In genomic region chr12:53328257-53328736, GRCm38 (mm10) we compare ENCODE assay signal across 8 mouse cellular contexts.
DNase-seq lines count a peak whose midpoint lies in the region; ATAC-seq and TF ChIP-seq lines count a peak whose summit lies in the region.

No protein-coding gene starts in this region.

- no peak for ATAC-seq in liver, postnatal 0 days
- ATAC-seq in activated CD4-positive, CD25-positive, alpha-beta regulatory T cell, adult 4 months = no peak

- intact Hi-C loops in heart, postnatal 36 days (cut with DNase I) = no loop called here

- no peak for TF ChIP-seq CTCF in liver, postnatal 0 days (IDR thresholded peaks at IDR 0.05; ENCODE audit: low read depth)

- TF ChIP-seq EP300 in liver, postnatal 0 days (IDR thresholded peaks at IDR 0.05; ENCODE audit: low read depth) = no peak

- H3K27ac ChIP-seq in liver, postnatal 0 days (ENCODE audit: low read depth) = no peak overlapping the region

- no peak overlapping the region for H3K9ac ChIP-seq in liver, postnatal 0 days (replicated peaks)

- H3K4me2 ChIP-seq in liver, postnatal 0 days (ENCODE audit: low read depth, low read length) = no peak overlapping the region

- H3K4me1 ChIP-seq in liver, postnatal 0 days (ENCODE audit: insufficient read depth) = no peaks in the 10 kb centered on the region

- peak; percentile 6 for DNase-seq in adrenal gland, adult 2 months
- DNase-seq in adrenal gland, adult 18-20 months (ENCODE audit: low spot score in 2 of 2) = no peak
- DNase-seq in liver = peak; percentile 18
- no peak for DNase-seq in liver, postnatal 0 days
- peak; percentile 17 to 31 for DNase-seq in heart, postnatal 36 days
- DNase-seq in lung, postnatal 36 days = peak; percentile 2
- no peak for DNase-seq in thymus, postnatal 36 days

- no peaks in the 10 kb centered on the region for H3K36me3 ChIP-seq in liver, postnatal 0 days (replicated peaks; ENCODE audit: insufficient read depth, low read length)

- WGBS in liver, postnatal 0 days (ENCODE audit: insufficient replicate concordance) = 29% methylated on average over 5 of the region's 5 CpGs

- H3K9me3 ChIP-seq in liver, postnatal 0 days (ENCODE audit: low read length) = no peaks in the 10 kb centered on the region

- H3K27me3 ChIP-seq in liver, postnatal 0 days (ENCODE audit: insufficient read depth, low read length) = no peaks in the 10 kb centered on the region

- H3K4me3 ChIP-seq in liver, postnatal 0 days (ENCODE audit: low read depth, low read length) = no peak overlapping the region

Comparison
In these comparisons a context has a peak if more than half of its experiments do, and no peak if none do; other contexts are left out.
1. DNase-seq: peak in adrenal gland, adult 2 months (single experiment), liver (single experiment), heart, postnatal 36 days (2 of 2) and lung, postnatal 36 days (single experiment); none in adrenal gland, adult 18-20 months (0 of 2), liver, postnatal 0 days (single experiment) and thymus, postnatal 36 days (0 of 2).